Mouse (Mus musculus) forebrain, embryonic 10.5 days (tissue): Measurements from ENCODE around the gene Gas2l2. TPM values are rescaled to one million over a fixed set of nuclear protein-coding genes. Genes with fewer than 3 reads are reported as not detected.

Experiments
- DNase-seq: peaks from one replicate; pipeline ENCODE4 v3.0.0-alpha.2; 2017; ENCODE audit warnings: low spot score; ENCODE audit errors: extremely low spot score
- H3K27ac ChIP-seq: fragments of 300-500 bp; sonication (generic); 2 replicates; pipeline ENCODE4 v1.5.1; 2016; ENCODE audit warnings: mild to moderate bottlenecking
- H3K27me3 ChIP-seq: fragments of 300-500 bp; sonication (generic); 2 replicates; pipeline ENCODE4 v1.6.1; 2016; ENCODE audit warnings: mild to moderate bottlenecking; ENCODE audit not compliant: poor library complexity, severe bottlenecking
- H3K36me3 ChIP-seq: fragments of 300-500 bp; sonication (generic); replicated peaks from 2 replicates; pipeline ENCODE4 v1.6.1; 2016; ENCODE audit warnings: mild to moderate bottlenecking, moderate library complexity
- H3K4me1 ChIP-seq: fragments of 300-500 bp; sonication (generic); 2 replicates; pipeline ENCODE4 v1.6.1; 2016
- H3K4me3 ChIP-seq: fragments of 300-500 bp; sonication (generic); 2 replicates; pipeline ENCODE4 v1.5.1; 2016; ENCODE audit warnings: mild to moderate bottlenecking, moderate library complexity
- H3K9me3 ChIP-seq: fragments of 300-500 bp; sonication (generic); 2 replicates; pipeline ENCODE4 v1.6.1; 2016; ENCODE audit warnings: mild to moderate bottlenecking, moderate library complexity
- WGBS: fragments of 180-500 bp; shearing (Covaris S2); methylation state at CpG from one replicate; pipeline ENCODE4 v1.1.7; 2016; 5-methylcytosine and 5-hydroxymethylcytosine counted together
- polyA plus RNA-seq: library from polyadenylated mRNA; unstranded; fragments of >200 nt; fragmentation: Nextera tagmentation; extraction: Ambion mirVana; gene quantifications from 2 replicates; pipeline ENCODE4 v1.2.1, GENCODE M21; 2016

The Gas2l2 gene
- polyA plus RNA-seq, 1 experiment from 2014 or later: not detected

DNA sequence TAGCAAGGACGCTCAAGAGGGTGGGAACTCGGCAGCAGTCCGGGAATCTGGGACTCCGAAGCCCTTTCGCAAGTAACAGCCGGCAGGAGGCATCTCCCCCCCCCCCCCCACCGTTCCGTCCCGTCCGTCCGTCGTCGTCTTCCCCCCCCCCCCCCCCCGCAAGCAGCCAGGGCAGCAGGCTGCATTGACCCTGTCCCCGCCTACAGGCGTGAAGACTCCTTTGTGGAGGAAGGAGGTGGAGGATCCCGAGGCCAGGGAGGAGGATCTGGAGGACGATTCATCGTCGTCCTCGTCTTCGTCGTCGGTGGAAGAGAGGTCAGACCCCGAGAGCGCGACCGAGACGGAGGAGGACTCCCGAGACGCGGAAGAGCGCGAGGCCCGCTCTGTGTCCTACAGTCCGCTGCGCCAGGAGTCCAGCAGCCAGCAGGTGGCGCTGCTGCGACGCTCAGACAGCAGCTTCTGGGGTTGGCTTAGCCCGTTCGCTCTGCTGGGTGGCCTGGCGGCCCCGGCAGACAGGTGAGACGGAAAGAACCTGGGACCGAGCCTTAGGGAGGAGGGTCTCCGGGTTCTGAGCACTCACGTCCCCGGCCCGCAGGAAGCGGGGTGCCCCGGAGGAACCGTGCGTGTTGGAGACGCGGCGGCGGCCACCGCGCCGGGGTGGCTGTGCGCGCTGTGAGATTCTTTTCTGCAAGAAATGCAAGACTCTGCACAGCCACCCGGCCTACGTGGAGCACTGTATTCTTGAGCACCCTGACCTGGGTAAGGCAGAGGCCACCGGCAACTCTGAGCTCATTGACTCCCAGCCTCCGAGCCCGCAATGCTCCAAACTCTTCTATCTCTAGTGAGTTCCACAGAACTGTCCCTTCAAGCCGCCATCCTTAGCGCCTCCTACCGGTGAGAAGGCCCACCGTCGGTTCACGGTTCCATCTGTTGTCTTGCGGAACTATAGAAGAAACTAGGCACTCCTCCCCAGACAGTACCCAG, 11.1 kb upstream of the Gas2l2 start:
- H3K4me1 ChIP-seq: peaks cover 45% of the 10 kb centered on the region
- DNase-seq: peak; percentile 88
- no peaks in the 10 kb centered on the region for H3K36me3 ChIP-seq
- under 1% methylated on average over 66 of the region's 75 CpGs for WGBS
- H3K4me3 ChIP-seq: peak overlapping the region; percentile 73
- peaks cover 64% of the 10 kb centered on the region for H3K27me3 ChIP-seq
- H3K27ac ChIP-seq: peak overlapping the region; percentile 78
- 0 out of 2 replicates have a peak, but pooled peaks cover 4% of the 10 kb centered on the region for H3K9me3 ChIP-seq

DNA sequence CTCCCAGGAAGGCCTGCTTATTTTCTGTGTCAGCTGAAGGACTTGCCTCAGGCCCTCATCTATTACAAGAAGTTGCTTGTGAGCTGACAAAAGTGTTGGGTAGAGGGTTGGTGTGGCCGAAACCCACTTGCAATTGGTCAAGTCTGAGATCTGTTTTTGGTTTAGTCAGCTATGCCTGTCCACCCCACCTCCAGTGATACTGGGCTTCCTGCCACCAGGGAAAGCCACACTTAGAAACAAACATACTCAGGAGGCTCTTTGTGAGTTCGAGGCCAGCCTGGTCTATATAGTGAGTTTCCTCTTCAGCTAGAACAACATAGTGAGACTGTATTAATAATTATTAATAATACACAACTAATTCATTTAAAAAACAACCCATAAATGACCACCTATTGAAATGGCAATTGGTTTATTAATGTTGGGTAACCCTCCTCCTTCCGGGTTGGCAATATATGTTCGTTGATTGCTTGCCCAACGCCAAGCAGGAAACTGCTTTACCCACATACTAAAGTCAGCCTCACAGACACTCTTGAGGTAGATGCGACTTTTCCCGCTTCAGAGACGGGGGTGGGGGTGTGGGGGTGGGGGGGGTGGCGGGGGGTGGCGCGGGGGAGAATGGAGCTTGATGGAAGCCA, 10.3 kb upstream of the Gas2l2 start:
- Histone ChIP-seq H3K27ac (0 out of 2 replicates have a peak overlapping the region, but pooled peaks have one; percentile 78), H3K4me1 (peaks cover 41% of the 10 kb centered on the region), H3K27me3 (peaks cover 56% of the 10 kb centered on the region), H3K4me3 (peak overlapping the region; percentile 73), H3K9me3 (no peaks in the 10 kb centered on the region), H3K36me3 (no peaks in the 10 kb centered on the region)
- WGBS: 35% methylated on average over 11 of the region's 11 CpGs
- no peak for DNase-seq

DNA sequence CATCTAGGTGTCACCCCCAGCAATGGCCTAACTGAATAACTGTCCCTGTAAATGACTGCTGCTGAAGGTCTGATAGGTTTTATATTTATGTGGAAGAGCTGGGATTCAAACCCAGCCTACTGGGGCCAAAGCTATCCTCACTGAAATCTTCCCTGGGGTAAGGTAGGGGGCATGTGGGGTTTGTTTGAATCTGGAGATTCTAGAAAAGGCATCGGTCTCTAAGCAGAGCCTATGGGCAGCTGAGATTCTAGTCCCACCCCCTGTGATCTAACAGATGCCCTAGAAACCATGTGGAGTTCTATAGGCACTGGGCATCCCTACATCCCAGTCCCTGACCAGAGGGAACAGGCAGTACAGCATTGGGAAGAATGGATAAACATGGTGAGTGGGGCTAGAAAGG, 8.1 kb upstream of the Gas2l2 start, which contains the start of gene 1700020L24Rik:
Gene 1700020L24Rik (plus strand): TSS at position 301 of the 400 bp plus-strand sequence.
- H3K27ac ChIP-seq: no peak within 1 kb of the TSS
- H3K4me1 ChIP-seq: peaks cover 20% of the 10 kb centered on the region
- H3K4me3 ChIP-seq: no peak within 1 kb of the TSS
- WGBS: 87% methylated on average over 1 of the region's 1 CpGs
- peaks cover 34% of the 10 kb centered on the region for H3K27me3 ChIP-seq
- H3K9me3 ChIP-seq: no peaks in the 10 kb centered on the region
- H3K36me3 ChIP-seq: no peaks in the 10 kb centered on the region
- DNase-seq: no peak

- Histone ChIP-seq H3K27me3 (peaks cover 24% of the 10 kb centered on the region), H3K4me3 (no peak overlapping the region), H3K36me3 (no peaks in the 10 kb centered on the region), H3K4me1 (peaks cover 7% of the 10 kb centered on the region; the same call in 1 of the 2 replicates), H3K9me3 (no peaks in the 10 kb centered on the region), H3K27ac (no peak overlapping the region)
- no peak for DNase-seq
- WGBS: 80% methylated on average over 2 of the region's 2 CpGs
These were observed 3.3 kb upstream of the Gas2l2 start for GRCm38 (mm10) chr11:83432533-83432932.

GRCm38 (mm10) chr11:83426964-83427363, 2.3 kb downstream of the Gas2l2 start:
- peaks cover 60% of the 10 kb centered on the region for H3K27me3 ChIP-seq
- DNase-seq: no peak
- H3K4me3 ChIP-seq: peak overlapping the region; percentile 12; the same call in 1 of the 2 replicates
- H3K27ac ChIP-seq: no peak overlapping the region
- H3K9me3 ChIP-seq: no peaks in the 10 kb centered on the region
- WGBS: 43% methylated on average over 17 of the region's 17 CpGs
- H3K36me3 ChIP-seq: no peaks in the 10 kb centered on the region
- peaks cover 16% of the 10 kb centered on the region; the same call in 1 of the 2 replicates for H3K4me1 ChIP-seq

DNA sequence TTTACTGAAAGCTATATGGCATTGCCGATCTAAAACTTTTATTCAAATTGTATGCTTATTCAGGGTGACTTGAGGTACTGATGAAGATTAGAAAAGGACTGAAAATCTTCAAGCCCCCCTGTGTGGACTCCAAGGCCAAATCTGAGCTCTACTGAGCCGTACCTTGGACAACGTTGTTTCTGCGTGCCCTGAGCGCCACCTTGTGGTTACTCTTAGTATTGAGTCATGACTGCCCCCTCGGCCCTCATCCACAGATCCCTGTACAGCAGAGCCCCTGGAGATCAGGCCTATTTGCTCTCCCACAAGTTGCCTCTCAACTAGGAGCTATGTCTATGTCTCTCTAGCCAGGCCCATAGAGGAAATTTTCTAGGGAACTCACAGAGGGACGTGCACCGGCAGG, 4.6 kb downstream of the Gas2l2 start:
- Histone ChIP-seq H3K9me3 (no peaks in the 10 kb centered on the region), H3K27ac (no peak overlapping the region), H3K4me3 (no peak overlapping the region), H3K4me1 (peaks cover 15% of the 10 kb centered on the region; the same call in 1 of the 2 replicates), H3K27me3 (peaks cover 79% of the 10 kb centered on the region), H3K36me3 (no peaks in the 10 kb centered on the region)
- peak; percentile 74 for DNase-seq
- 7% methylated on average over 8 of the region's 8 CpGs for WGBS

DNA sequence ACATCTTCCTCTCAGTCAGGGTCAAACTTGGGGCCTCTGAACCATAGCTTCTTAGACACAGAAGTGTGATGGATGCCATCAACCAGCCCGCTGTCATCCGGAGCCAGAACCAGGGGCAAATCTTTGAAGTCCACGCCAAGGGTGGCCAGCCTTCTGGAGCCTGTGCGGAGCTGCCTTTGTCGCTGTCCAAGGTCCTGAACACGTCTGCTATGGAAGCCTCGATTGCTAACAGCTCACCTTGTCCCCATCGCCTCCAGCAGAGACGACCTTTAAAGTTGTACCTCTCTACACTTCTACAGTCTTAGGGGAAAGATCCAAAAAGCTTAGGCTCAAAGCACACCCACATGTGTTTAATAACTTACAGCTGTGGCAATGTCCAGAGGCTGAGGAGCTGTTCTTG, 8.0 kb downstream of the Gas2l2 start:
- Histone ChIP-seq H3K27me3 (peaks cover 77% of the 10 kb centered on the region), H3K4me1 (peaks cover 25% of the 10 kb centered on the region), H3K36me3 (no peaks in the 10 kb centered on the region), H3K4me3 (no peak overlapping the region), H3K9me3 (no peaks in the 10 kb centered on the region), H3K27ac (no peak overlapping the region)
- peak; percentile 75 for DNase-seq
- WGBS: 6% methylated on average over 9 of the region's 9 CpGs

DNA sequence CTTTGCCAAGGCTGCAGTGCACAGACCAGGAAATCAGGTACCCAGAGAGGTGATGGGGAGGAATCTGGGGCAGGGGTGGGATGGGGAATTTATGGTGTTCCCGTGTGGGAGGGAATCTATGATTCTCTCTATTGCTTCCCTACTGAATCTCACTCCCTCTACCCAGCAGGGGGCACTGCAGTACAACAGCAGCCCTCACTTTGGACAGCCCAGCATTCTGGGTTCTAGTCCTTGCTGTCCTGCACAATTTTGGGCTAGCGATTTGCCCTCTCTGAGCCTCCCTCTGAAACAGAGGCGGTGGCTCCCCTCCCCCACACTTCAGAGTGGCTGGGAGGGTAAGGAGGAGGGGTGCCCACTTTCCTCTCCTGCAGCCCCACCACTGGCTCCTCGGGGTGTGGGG, 8.9 kb downstream of the Gas2l2 start:
- 42% methylated on average over 4 of the region's 4 CpGs for WGBS
- no peak for DNase-seq
- H3K27me3 ChIP-seq: peaks cover 75% of the 10 kb centered on the region
- no peak overlapping the region for H3K4me3 ChIP-seq
- H3K27ac ChIP-seq: no peak overlapping the region
- H3K9me3 ChIP-seq: no peaks in the 10 kb centered on the region
- H3K4me1 ChIP-seq: peaks cover 30% of the 10 kb centered on the region
- no peaks in the 10 kb centered on the region for H3K36me3 ChIP-seq

- no peaks in the 10 kb centered on the region for H3K9me3 ChIP-seq
- H3K4me3 ChIP-seq: peak overlapping the region; percentile 33
- 8% methylated on average over 38 of the region's 38 CpGs for WGBS
- H3K27me3 ChIP-seq: peaks cover 73% of the 10 kb centered on the region
- DNase-seq: no peak
- no peaks in the 10 kb centered on the region for H3K36me3 ChIP-seq
- peaks cover 30% of the 10 kb centered on the region for H3K4me1 ChIP-seq
- no peak overlapping the region for H3K27ac ChIP-seq
These were observed 10.7 kb downstream of the Gas2l2 start for GRCm38 (mm10) chr11:83418566-83418965.

DNA sequence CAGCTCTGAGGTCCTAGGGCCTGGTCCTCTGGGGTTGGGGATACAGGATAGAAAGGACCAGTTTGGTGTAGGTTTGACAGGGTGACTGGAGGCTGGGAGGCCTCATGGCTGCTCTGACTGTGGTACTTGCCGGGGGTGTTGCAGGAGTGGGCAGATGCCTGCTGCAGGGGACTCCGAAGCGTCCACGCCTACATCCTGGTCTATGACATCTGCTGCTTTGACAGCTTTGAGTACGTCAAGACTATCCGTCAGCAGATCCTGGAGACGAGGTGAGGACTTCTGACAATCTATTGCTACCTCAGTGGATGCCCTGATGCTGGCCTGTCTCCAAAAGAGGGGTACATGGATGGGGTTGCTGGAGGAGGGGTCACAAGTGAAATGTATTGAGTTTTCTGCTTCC, 11.5 kb downstream of the Gas2l2 start:
- Histone ChIP-seq H3K27me3 (peaks cover 75% of the 10 kb centered on the region), H3K4me3 (no peak overlapping the region), H3K9me3 (no peaks in the 10 kb centered on the region), H3K36me3 (no peaks in the 10 kb centered on the region), H3K27ac (no peak overlapping the region), H3K4me1 (peaks cover 30% of the 10 kb centered on the region)
- no peak for DNase-seq
- 82% methylated on average over 7 of the region's 7 CpGs for WGBS

- WGBS: 13% methylated on average over 5 of the region's 5 CpGs
- Histone ChIP-seq H3K4me3 (no peak overlapping the region), H3K27ac (no peak overlapping the region), H3K9me3 (no peaks in the 10 kb centered on the region), H3K36me3 (no peaks in the 10 kb centered on the region), H3K27me3 (peaks cover 75% of the 10 kb centered on the region), H3K4me1 (peaks cover 30% of the 10 kb centered on the region)
- DNase-seq: peak; percentile 52
These were observed 12.2 kb downstream of the Gas2l2 start for GRCm38 (mm10) chr11:83417080-83417479.

DNA sequence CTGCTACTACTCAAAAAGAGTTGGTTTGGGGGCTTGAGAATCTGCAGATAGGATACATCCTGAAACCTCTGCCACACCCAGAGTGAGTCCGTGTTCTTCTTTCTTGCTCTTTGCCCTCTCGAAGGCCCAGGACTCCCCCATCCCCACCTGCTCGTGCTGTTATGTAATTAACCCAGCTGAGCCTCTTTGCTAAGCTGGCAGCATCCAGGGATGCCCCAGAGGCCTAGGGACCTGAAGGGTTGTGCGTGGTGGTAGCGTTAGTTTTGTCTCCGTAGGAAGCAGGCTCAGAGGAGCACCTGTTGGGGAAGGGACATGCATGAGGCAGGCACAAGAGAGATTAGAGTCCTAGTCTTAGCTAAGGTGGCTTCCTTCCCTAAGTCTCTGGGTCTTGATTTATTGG, 18.7 kb downstream of the Gas2l2 start:
- Histone ChIP-seq H3K4me3 (peak overlapping the region; percentile 85), H3K27ac (peak overlapping the region; percentile 88), H3K4me1 (peaks cover 22% of the 10 kb centered on the region), H3K9me3 (no peaks in the 10 kb centered on the region), H3K36me3 (no peaks in the 10 kb centered on the region), H3K27me3 (peaks cover 53% of the 10 kb centered on the region)
- DNase-seq: no peak
- WGBS: 29% methylated on average over 6 of the region's 6 CpGs
